In genomic region chr2:76719650-76720049, GRCm38 (mm10) we compare ENCODE assay signal across 22 mouse cellular contexts. TPM values are rescaled to one million over a fixed set of nuclear protein-coding genes. Genes with fewer than 3 reads are reported as not detected.
DNase-seq lines count a peak whose midpoint lies in the region; ATAC-seq lines count a peak whose summit lies in the region.
"Had no signal": no experiment of that assay in that cellular context is flagged by ENCODE, and none has a peak within 500 bp of the region (broad histone marks: within the 10 kb centered on the region; RNA-seq: fewer than 3 reads in every experiment).

No protein-coding gene starts in this region.

- intact Hi-C loops in gastrocnemius, postnatal 14 days (cut with DNase I; ENCODE audit: low total_unique reads) = no loop called here

- H3K27me3 ChIP-seq in midbrain, embryonic 11.5 days (ENCODE audit: control insufficient read depth, insufficient read depth, low read length) = no peaks in the 10 kb centered on the region
- H3K27me3 ChIP-seq in midbrain, embryonic 13.5 days = no peaks in the 10 kb centered on the region
- H3K27me3 ChIP-seq: embryonic facial prominence, embryonic 13.5 days; embryonic facial prominence, embryonic 15.5 days; forebrain, embryonic 12.5 days had no signal

- ATAC-seq in midbrain, embryonic 11.5 days (ENCODE audit: low FRiP score) = no peak
- ATAC-seq in midbrain, embryonic 13.5 days = no peak
- ATAC-seq: forebrain, embryonic 14.5 days; forebrain, embryonic 16.5 days had no signal

- no peaks in the 10 kb centered on the region; the same call in 1 of the 2 replicates for H3K9me3 ChIP-seq in midbrain, embryonic 11.5 days (ENCODE audit: control insufficient read depth, low read length)
- peaks cover 18% of the 10 kb centered on the region for H3K9me3 ChIP-seq in midbrain, embryonic 13.5 days
- H3K9me3 ChIP-seq: forebrain, embryonic 12.5 days had no signal

- no peaks in the 10 kb centered on the region for H3K36me3 ChIP-seq in midbrain, embryonic 11.5 days (ENCODE audit: control insufficient read depth, insufficient read depth, low read length)
- peaks cover 24% of the 10 kb centered on the region for H3K36me3 ChIP-seq in midbrain, embryonic 13.5 days
- H3K36me3 ChIP-seq: forebrain, embryonic 12.5 days had no signal

- no peak overlapping the region for H3K27ac ChIP-seq in midbrain, embryonic 11.5 days (ENCODE audit: low read depth, low read length)
- no peak overlapping the region for H3K27ac ChIP-seq in midbrain, embryonic 13.5 days
- H3K27ac ChIP-seq: embryonic facial prominence, embryonic 13.5 days; embryonic facial prominence, embryonic 15.5 days; forebrain, embryonic 10.5 days; forebrain, embryonic 12.5 days had no signal

- H3K4me1 ChIP-seq in midbrain, embryonic 11.5 days (ENCODE audit: control insufficient read depth, insufficient read depth, low read length) = no peaks in the 10 kb centered on the region
- no peaks in the 10 kb centered on the region for H3K4me1 ChIP-seq in midbrain, embryonic 13.5 days (replicated peaks)
- H3K4me1 ChIP-seq: embryonic facial prominence, embryonic 13.5 days; embryonic facial prominence, embryonic 15.5 days; forebrain, embryonic 10.5 days; forebrain, embryonic 12.5 days had no signal

- WGBS in midbrain, embryonic 11.5 days = 95% methylated on average over 14 of the region's 14 CpGs
- 95% methylated on average over 14 of the region's 14 CpGs for WGBS in midbrain, embryonic 13.5 days

- no peak overlapping the region for H3K9ac ChIP-seq in midbrain, embryonic 11.5 days (ENCODE audit: low read length)
- H3K9ac ChIP-seq in midbrain, embryonic 13.5 days (replicated peaks) = no peak overlapping the region
- H3K9ac ChIP-seq: embryonic facial prominence, embryonic 13.5 days; embryonic facial prominence, embryonic 15.5 days; forebrain, embryonic 12.5 days had no signal

- DNase-seq in gastrocnemius, postnatal 14 days = peak; percentile 2
- no peak for DNase-seq in gastrocnemius, postnatal 10 days
- peak; percentile 10 for DNase-seq in midbrain, embryonic 11.5 days (ENCODE audit: low spot score, missing footprints)
- DNase-seq in thymus, postnatal 14 days = no peak
- DNase-seq: adrenal gland, adult 2 months; adrenal gland, postnatal 10 days; adrenal gland, postnatal 25 days; cerebellum, adult 11 months; cerebellum, adult 18-20 months; cerebellum, adult 8-10 months; cerebellum, adult 9-11 months; cerebellum, postnatal 14 days; cerebellum, postnatal 36 days; embryo, embryonic 11 days had no signal

- no peak overlapping the region for H3K4me3 ChIP-seq in midbrain, embryonic 11.5 days (ENCODE audit: low read depth, low read length)
- H3K4me3 ChIP-seq in midbrain, embryonic 13.5 days (replicated peaks) = no peak overlapping the region
- H3K4me3 ChIP-seq: embryonic facial prominence, embryonic 13.5 days; embryonic facial prominence, embryonic 15.5 days; erythroblast, embryonic 14.5 days; forebrain, embryonic 10.5 days; forebrain, embryonic 12.5 days had no signal

- no peak overlapping the region for H3K4me2 ChIP-seq in midbrain, embryonic 11.5 days
- no peak overlapping the region for H3K4me2 ChIP-seq in midbrain, embryonic 13.5 days (replicated peaks)
- H3K4me2 ChIP-seq: embryonic facial prominence, embryonic 13.5 days; embryonic facial prominence, embryonic 15.5 days; forebrain, embryonic 12.5 days had no signal

RNA-seq across cellular contexts. Expression of gene Plekha3, which starts 44.6 kb away (rescaled TPM):
- total RNA-seq in gastrocnemius, postnatal 14 days (2021) = 1 to 10 TPM; 7.5 to 8.8 TPM
- total RNA-seq in gastrocnemius, postnatal 10 days (2021) = 1 to 10 TPM; 7.2 to 8.4 TPM
- 11.7 and 12.9 TPM in 2 replicates for polyA plus RNA-seq in midbrain, embryonic 11.5 days (2014; fragmentation: Nextera tagmentation; extraction: Ambion mirVana)
- 5.7 and 7.2 TPM in 2 replicates for polyA plus RNA-seq in midbrain, embryonic 13.5 days (2015; fragmentation: Nextera tagmentation; extraction: Ambion mirVana)

RNA-seq across cellular contexts. Expression of gene Fkbp7, which starts 46.7 kb away (rescaled TPM):
- 10 to 100 TPM; 18.8 to 22.8 TPM for total RNA-seq in gastrocnemius, postnatal 14 days (2021)
- 10 to 100 TPM; 26.9 to 40.5 TPM for total RNA-seq in gastrocnemius, postnatal 10 days (2021)
- polyA plus RNA-seq in midbrain, embryonic 11.5 days (2014; fragmentation: Nextera tagmentation; extraction: Ambion mirVana) = 18.2 and 20.3 TPM in 2 replicates
- 13.9 and 15.0 TPM in 2 replicates for polyA plus RNA-seq in midbrain, embryonic 13.5 days (2015; fragmentation: Nextera tagmentation; extraction: Ambion mirVana)

Comparison
In these comparisons a context has a peak if more than half of its experiments do, and no peak if none do; other contexts are left out.
1. DNase-seq: peak in gastrocnemius, postnatal 14 days (single experiment) and midbrain, embryonic 11.5 days (single experiment); none in gastrocnemius, postnatal 10 days (single experiment) and thymus, postnatal 14 days (single experiment).